Mouse (Mus musculus) heart, embryonic 11.5 days (tissue): ENCODE data around the gene Gm28036. TPM values are rescaled to one million over a fixed set of nuclear protein-coding genes. Genes with fewer than 3 reads are reported as not detected.

Experiments
- ATAC-seq: fragments of 200-750 bp; cut with Nextera tagmentation; replicated peaks from 2 replicates; pipeline ENCODE4 v1.8.0; 2017; ENCODE audit warnings: moderate library complexity; ENCODE audit not compliant: insufficient number of reproducible peaks, low FRiP score, low TSS enrichment
- H3K27ac ChIP-seq: fragments of 300-500 bp; sonication (generic); 2 replicates; pipeline ENCODE4 v1.5.1; 2014; ENCODE audit warnings: mild to moderate bottlenecking, low read depth, low read length
- H3K27me3 ChIP-seq: fragments of 300-500 bp; sonication (generic); 2 replicates; pipeline ENCODE4 v1.6.1; 2014; ENCODE audit warnings: mild to moderate bottlenecking, low read length, mixed read lengths; ENCODE audit not compliant: control insufficient read depth, insufficient read depth
- H3K36me3 ChIP-seq: fragments of 300-500 bp; sonication (generic); 2 replicates; pipeline ENCODE4 v1.6.1; 2014; ENCODE audit warnings: mild to moderate bottlenecking, low read length, moderate library complexity, mixed read lengths; ENCODE audit not compliant: control insufficient read depth, insufficient read depth
- H3K4me1 ChIP-seq: fragments of 300-500 bp; sonication (generic); 2 replicates; pipeline ENCODE4 v1.6.1; 2014; ENCODE audit warnings: low read length; ENCODE audit not compliant: control insufficient read depth, insufficient read depth
- H3K4me2 ChIP-seq: fragments of 300-500 bp; sonication (generic); 2 replicates; pipeline ENCODE4 v1.6.1; 2014; ENCODE audit warnings: mild to moderate bottlenecking, moderate library complexity
- H3K4me3 ChIP-seq: fragments of 300-500 bp; sonication (generic); 2 replicates; pipeline ENCODE4 v1.5.1; 2014; ENCODE audit warnings: low read depth, low read length
- H3K9ac ChIP-seq: fragments of 300-500 bp; sonication (generic); 2 replicates; pipeline ENCODE4 v1.6.1; 2014; ENCODE audit warnings: mild to moderate bottlenecking, low read depth, low read length, moderate library complexity
- H3K9me3 ChIP-seq: fragments of 300-500 bp; sonication (generic); replicated peaks from 2 replicates; pipeline ENCODE4 v1.6.1; 2016; ENCODE audit warnings: low read length; ENCODE audit not compliant: control insufficient read depth
- WGBS: fragments of 180-500 bp; shearing (Covaris S2); extraction: QIAGEN DNeasy Blood & Tissue Kit; methylation state at CpG from one replicate; pipeline ENCODE4 v1.1.7; 2014; ENCODE audit not compliant: insufficient replicate concordance; 5-methylcytosine and 5-hydroxymethylcytosine counted together
- polyA plus RNA-seq: library from polyadenylated mRNA; unstranded; fragments of >200 nt; fragmentation: Nextera tagmentation; extraction: Ambion mirVana; gene quantifications from 2 replicates; pipeline ENCODE4 v1.2.1, GENCODE M21; 2014

The Gm28036 gene
- polyA plus RNA-seq = 11.6 and 14.1 TPM in 2 replicates

GRCm38 (mm10) chr2:156126992-156127391 lies at the start of gene Gm28036:
Gene Gm28036, minus strand, starts transcription at chr2:156127092.
- H3K36me3 ChIP-seq = peaks cover 6% of the 10 kb centered on the region; the same call in 1 of the 2 replicates
- H3K27me3 ChIP-seq = no peaks in the 10 kb centered on the region
- H3K9me3 ChIP-seq = no peaks in the 10 kb centered on the region
- no peak within 1 kb of the TSS for H3K27ac ChIP-seq
- H3K4me2 ChIP-seq = no peak within 1 kb of the TSS
- 89% methylated on average over 5 of the region's 5 CpGs for WGBS
- no peaks in the 10 kb centered on the region for H3K4me1 ChIP-seq
- no peak for ATAC-seq
- no peak within 1 kb of the TSS for H3K9ac ChIP-seq
- H3K4me3 ChIP-seq = no peak within 1 kb of the TSS

- Histone ChIP-seq H3K27me3 (no peaks in the 10 kb centered on the region), H3K9ac (no peak overlapping the region), H3K4me1 (no peaks in the 10 kb centered on the region), H3K36me3 (peaks cover 43% of the 10 kb centered on the region), H3K4me2 (no peak overlapping the region), H3K9me3 (no peaks in the 10 kb centered on the region), H3K4me3 (no peak overlapping the region), H3K27ac (no peak overlapping the region)
- whole genome bisulfite sequencing = 93% methylated on average over 5 of the region's 5 CpGs
- ATAC-seq = no peak
Observed at GRCm38 (mm10) chr2:156166557-156166956, 39.7 kb upstream of the Gm28036 start.

- no peaks in the 10 kb centered on the region for H3K9me3 ChIP-seq
- peaks cover 42% of the 10 kb centered on the region for H3K36me3 ChIP-seq
- no peaks in the 10 kb centered on the region for H3K4me1 ChIP-seq
- WGBS = 93% methylated on average over 1 of the region's 1 CpGs
- H3K4me2 ChIP-seq = no peak overlapping the region
- no peak for ATAC-seq
- no peak overlapping the region for H3K27ac ChIP-seq
- no peak overlapping the region for H3K9ac ChIP-seq
- H3K27me3 ChIP-seq = no peaks in the 10 kb centered on the region
- H3K4me3 ChIP-seq = no peak overlapping the region
Observed at GRCm38 (mm10) chr2:156165478-156165877, 38.6 kb upstream of the Gm28036 start.

GRCm38 (mm10) chr2:156151538-156151937 lies 24.6 kb upstream of the Gm28036 start:
- no peak for ATAC-seq
- no peak overlapping the region for H3K4me2 ChIP-seq
- H3K4me1 ChIP-seq = no peaks in the 10 kb centered on the region
- no peak overlapping the region for H3K9ac ChIP-seq
- no peak overlapping the region for H3K27ac ChIP-seq
- H3K27me3 ChIP-seq = no peaks in the 10 kb centered on the region
- H3K4me3 ChIP-seq = no peak overlapping the region
- peaks cover 29% of the 10 kb centered on the region for H3K36me3 ChIP-seq
- no peaks in the 10 kb centered on the region for H3K9me3 ChIP-seq

- H3K36me3 ChIP-seq = peaks cover 20% of the 10 kb centered on the region
- ATAC-seq = no peak
- 90% methylated on average over 3 of the region's 3 CpGs for WGBS
Observed at GRCm38 (mm10) chr2:156147316-156147915, 20.5 kb upstream of the Gm28036 start.

GRCm38 (mm10) chr2:156146272-156146989 lies 19.5 kb upstream of the Gm28036 start:
- no peak overlapping the region for H3K9ac ChIP-seq
- H3K4me2 ChIP-seq = no peak overlapping the region
- peaks cover 5% of the 10 kb centered on the region for H3K4me1 ChIP-seq
- no peak overlapping the region for H3K4me3 ChIP-seq
- ATAC-seq = no peak
- WGBS = 76% methylated on average over 5 of the region's 5 CpGs
- no peaks in the 10 kb centered on the region for H3K9me3 ChIP-seq
- H3K36me3 ChIP-seq = peaks cover 22% of the 10 kb centered on the region
- H3K27me3 ChIP-seq = no peaks in the 10 kb centered on the region
- no peak overlapping the region for H3K27ac ChIP-seq

More at GRCm38 (mm10) chr2:156147316-156147915, 20.5 kb upstream of the Gm28036 start:
- no peak overlapping the region for H3K9ac ChIP-seq
- H3K9me3 ChIP-seq = no peaks in the 10 kb centered on the region
- H3K27me3 ChIP-seq = no peaks in the 10 kb centered on the region
- no peak overlapping the region for H3K27ac ChIP-seq
- no peak overlapping the region for H3K4me3 ChIP-seq
- peaks cover 5% of the 10 kb centered on the region for H3K4me1 ChIP-seq
- no peak overlapping the region for H3K4me2 ChIP-seq

- peak overlapping the region; percentile 90 for H3K4me2 ChIP-seq
- peaks cover 5% of the 10 kb centered on the region for H3K4me1 ChIP-seq
- 62% methylated on average over 11 of the region's 11 CpGs for WGBS
- ATAC-seq = no peak
- no peaks in the 10 kb centered on the region for H3K9me3 ChIP-seq
- H3K9ac ChIP-seq = no peak overlapping the region
- no peak overlapping the region for H3K27ac ChIP-seq
- H3K4me3 ChIP-seq = peak overlapping the region; percentile 60; the same call in 1 of the 2 replicates
- H3K27me3 ChIP-seq = no peaks in the 10 kb centered on the region
- peaks cover 20% of the 10 kb centered on the region for H3K36me3 ChIP-seq
Observed at GRCm38 (mm10) chr2:156145486-156146130, 18.7 kb upstream of the Gm28036 start.

GRCm38 (mm10) chr2:156143953-156144724 lies 17.2 kb upstream of the Gm28036 start, which contains the start of the genes Romo1 and Nfs1:
Gene Romo1, plus strand, starts transcription at chr2:156144039.
Gene Nfs1, minus strand, starts transcription at chr2:156144186.
- ATAC-seq = peak; percentile 93
- H3K27ac ChIP-seq = peak within 1 kb of the TSS; percentile 84
- under 1% methylated on average over 70 of the region's 70 CpGs for WGBS

More at GRCm38 (mm10) chr2:156143953-156144724, 17.2 kb upstream of the Gm28036 start, which contains the start of the genes Romo1 and Nfs1:
- peak within 1 kb of the TSS; percentile 74 for H3K9ac ChIP-seq
- no peaks in the 10 kb centered on the region for H3K9me3 ChIP-seq
- peak within 1 kb of the TSS; percentile 60 for H3K4me3 ChIP-seq
- H3K4me2 ChIP-seq = peak within 1 kb of the TSS; percentile 90
- H3K27me3 ChIP-seq = no peaks in the 10 kb centered on the region
- H3K36me3 ChIP-seq = peaks cover 13% of the 10 kb centered on the region
- H3K4me1 ChIP-seq = peaks cover 5% of the 10 kb centered on the region
